Mouse (Mus musculus) megakaryocyte, adult 5-6 weeks (primary cell): Measurements from ENCODE around the gene Rps4x. TPM values are rescaled to one million over a fixed set of nuclear protein-coding genes. Genes with fewer than 3 reads are reported as not detected.

Experiments
- total RNA-seq, 2 experiments: library from RNA; stranded (forward) in 1 of 2; stranded (reverse) in 1 of 2; fragments of 153-499, 151-499 nt in 1 of 2; fragments of 221-1000, 200-1000 nt in 1 of 2; gene quantifications; 2 replicates each; pipeline versions ENCODE4 v1.2.3 to v1.2.4; 2015 to 2017

Gene Rps4x
- total RNA-seq, 2 experiments from 2014 or later: 1,544 to 2,672 TPM

Other genes with a start within 250 kb of the Rps4x start
- gene Rtl5, start 118.1 kb downstream of the Rps4x start, total RNA-seq (2015): 3.3 and 4.2 TPM in 2 replicates
- 4.0 and 4.2 TPM in 2 replicates for gene Rtl5, start 118.1 kb downstream of the Rps4x start, total RNA-seq (2017)
- gene Pin4, start 69.9 kb downstream of the Rps4x start, total RNA-seq (2015): 46.4 and 55.5 TPM in 2 replicates
- gene Pin4, start 69.9 kb downstream of the Rps4x start, total RNA-seq (2017): 105 and 116 TPM in 2 replicates
- gene Ercc6l, start 32.3 kb downstream of the Rps4x start, total RNA-seq (2015): 22.7 and 26.9 TPM in 2 replicates
- 28.5 and 29.9 TPM in 2 replicates for gene Ercc6l, start 32.3 kb downstream of the Rps4x start, total RNA-seq (2017)
- 1.9 TPM in 1 of 2 replicates, not detected in the other for gene Cited1, start 62.8 kb upstream of the Rps4x start, total RNA-seq (2015)
- not detected in 2 replicates for gene Cited1, start 62.8 kb upstream of the Rps4x start, total RNA-seq (2017)